Mouse (Mus musculus): Measurements from ENCODE around the gene Phc1.

The Phc1 gene

GRCm38 (mm10) chr6:122339047-122339647 is 1.2 kb downstream of the Phc1 start:
- DNase-seq (ENCODE audit: low spot score) = peak; percentile 81

- no peak for DNase-seq (ENCODE audit: low spot score)
Observed at GRCm38 (mm10) chr6:122337546-122337945, 2.8 kb downstream of the Phc1 start.

GRCm38 (mm10) chr6:122334786-122335340 is 5.5 kb downstream of the Phc1 start:
- no peak for DNase-seq (ENCODE audit: low spot score)

- no peak for DNase-seq (ENCODE audit: low spot score)
Observed at GRCm38 (mm10) chr6:122333081-122333612, 7.2 kb downstream of the Phc1 start.

GRCm38 (mm10) chr6:122325361-122325975 is 14.9 kb downstream of the Phc1 start:
- DNase-seq (ENCODE audit: low spot score) = no peak

GRCm38 (mm10) chr6:122318726-122319125 is 21.6 kb downstream of the Phc1 start:
- no peak for DNase-seq (ENCODE audit: low spot score)

GRCm38 (mm10) chr6:122310187-122310820 is 30.1 kb downstream of the Phc1 start:
- DNase-seq (ENCODE audit: low spot score) = no peak

- DNase-seq (ENCODE audit: low spot score) = no peak
Observed at GRCm38 (mm10) chr6:122309446-122309960, 30.9 kb downstream of the Phc1 start.

- DNase-seq (ENCODE audit: low spot score) = peak; percentile 96
Observed at GRCm38 (mm10) chr6:122308505-122309393, 31.6 kb downstream of the Phc1 start, which contains the start of gene M6pr. M6pr (plus strand) TSS chr6:122308720.

GRCm38 (mm10) chr6:122308136-122308504 is 32.2 kb downstream of the Phc1 start:
- no peak for DNase-seq (ENCODE audit: low spot score)

- DNase-seq (ENCODE audit: low spot score) = no peak
Observed at GRCm38 (mm10) chr6:122306707-122307106, 33.7 kb downstream of the Phc1 start.

GRCm38 (mm10) chr6:122304790-122305555 is 35.4 kb downstream of the Phc1 start:
- DNase-seq (ENCODE audit: low spot score) = no peak

GRCm38 (mm10) chr6:122304355-122304754 is 36.0 kb downstream of the Phc1 start:
- peak; percentile 81 for DNase-seq (ENCODE audit: low spot score)

GRCm38 (mm10) chr6:122303526-122303925 is 36.8 kb downstream of the Phc1 start:
- no peak for DNase-seq (ENCODE audit: low spot score)

- no peak for DNase-seq (ENCODE audit: low spot score)
Observed at GRCm38 (mm10) chr6:122302661-122303060, 37.7 kb downstream of the Phc1 start.

- DNase-seq (ENCODE audit: low spot score) = no peak
Observed at GRCm38 (mm10) chr6:122302121-122302520, 38.2 kb downstream of the Phc1 start.

- no peak for DNase-seq (ENCODE audit: low spot score)
Observed at GRCm38 (mm10) chr6:122299621-122300133, 40.7 kb downstream of the Phc1 start.

- no peak for DNase-seq (ENCODE audit: low spot score)
Observed at GRCm38 (mm10) chr6:122298223-122298609, 42.1 kb downstream of the Phc1 start.

- peak; percentile 63 for DNase-seq (ENCODE audit: low spot score)
Observed at GRCm38 (mm10) chr6:122297279-122298222, 42.8 kb downstream of the Phc1 start.

GRCm38 (mm10) chr6:122296918-122297278 is 43.5 kb downstream of the Phc1 start:
- DNase-seq (ENCODE audit: low spot score) = no peak

Data from embryo, embryonic 10 days (tissue).